Mouse (Mus musculus): ENCODE data around the gene Ppp1r3e.
A peak's percentile ranks its signal among the peaks of the same experiment; 100 is the strongest.

Ppp1r3e gene

GRCm38 (mm10) chr14:54883154-54884021 is 6.0 kb upstream of the Ppp1r3e start, which contains the start of the genes Bcl2l2 and Gm20521:
TSS of gene Bcl2l2 (plus strand) at chr14:54883377.
TSS of gene Gm20521 (plus strand) at chr14:54883441.
- DNase-seq (ENCODE audit: low spot score) = peak; percentile 57

- peak; percentile 76 for DNase-seq (ENCODE audit: low spot score)
Observed at GRCm38 (mm10) chr14:54876539-54877047, 757 bp downstream of the Ppp1r3e start.

GRCm38 (mm10) chr14:54875844-54876538 is 1.4 kb downstream of the Ppp1r3e start:
- DNase-seq (ENCODE audit: low spot score) = no peak

- no peak for DNase-seq (ENCODE audit: low spot score)
Observed at GRCm38 (mm10) chr14:54874165-54874564, 3.2 kb downstream of the Ppp1r3e start.

- no peak for DNase-seq (ENCODE audit: low spot score)
Observed at GRCm38 (mm10) chr14:54870861-54871260, 6.5 kb downstream of the Ppp1r3e start, which contains the start of gene Homez. TSS of gene Homez (minus strand) at chr14:54870961.

GRCm38 (mm10) chr14:54868026-54868425 is 9.3 kb downstream of the Ppp1r3e start:
- DNase-seq (ENCODE audit: low spot score) = no peak

- DNase-seq (ENCODE audit: low spot score) = no peak
Observed at GRCm38 (mm10) chr14:54866936-54867335, 10.4 kb downstream of the Ppp1r3e start.

GRCm38 (mm10) chr14:54866268-54866667 is 11.1 kb downstream of the Ppp1r3e start:
- DNase-seq (ENCODE audit: low spot score) = no peak

- DNase-seq (ENCODE audit: low spot score) = no peak
Observed at GRCm38 (mm10) chr14:54865626-54866025, 11.7 kb downstream of the Ppp1r3e start.

- DNase-seq (ENCODE audit: low spot score) = no peak
Observed at GRCm38 (mm10) chr14:54864313-54865036, 12.9 kb downstream of the Ppp1r3e start.

GRCm38 (mm10) chr14:54863501-54864312 is 13.6 kb downstream of the Ppp1r3e start:
- peak; percentile 84 for DNase-seq (ENCODE audit: low spot score)

- no peak for DNase-seq (ENCODE audit: low spot score)
Observed at GRCm38 (mm10) chr14:54860511-54860910, 16.8 kb downstream of the Ppp1r3e start.

- no peak for DNase-seq (ENCODE audit: low spot score)
Observed at GRCm38 (mm10) chr14:54857891-54858290, 19.5 kb downstream of the Ppp1r3e start.

GRCm38 (mm10) chr14:54856703-54857102 is 20.6 kb downstream of the Ppp1r3e start:
- DNase-seq (ENCODE audit: low spot score) = no peak

GRCm38 (mm10) chr14:54855726-54856125 is 21.6 kb downstream of the Ppp1r3e start:
- no peak for DNase-seq (ENCODE audit: low spot score)

GRCm38 (mm10) chr14:54843461-54843860 is 33.9 kb downstream of the Ppp1r3e start:
- DNase-seq (ENCODE audit: low spot score) = no peak

GRCm38 (mm10) chr14:54823716-54824115 is 53.6 kb downstream of the Ppp1r3e start:
- no peak for DNase-seq (ENCODE audit: low spot score)

Data from ovary, postnatal 10 days (tissue).